Mouse (Mus musculus): Measurements from ENCODE around the gene Myom3. TPM values are rescaled to one million over a fixed set of nuclear protein-coding genes. Genes with fewer than 3 reads are reported as not detected.
A peak's percentile ranks its signal among the peaks of the same experiment; 100 is the strongest.

Gene Myom3
- polyA plus RNA-seq, 1 experiment from 2014 or later = not detected

DNA sequence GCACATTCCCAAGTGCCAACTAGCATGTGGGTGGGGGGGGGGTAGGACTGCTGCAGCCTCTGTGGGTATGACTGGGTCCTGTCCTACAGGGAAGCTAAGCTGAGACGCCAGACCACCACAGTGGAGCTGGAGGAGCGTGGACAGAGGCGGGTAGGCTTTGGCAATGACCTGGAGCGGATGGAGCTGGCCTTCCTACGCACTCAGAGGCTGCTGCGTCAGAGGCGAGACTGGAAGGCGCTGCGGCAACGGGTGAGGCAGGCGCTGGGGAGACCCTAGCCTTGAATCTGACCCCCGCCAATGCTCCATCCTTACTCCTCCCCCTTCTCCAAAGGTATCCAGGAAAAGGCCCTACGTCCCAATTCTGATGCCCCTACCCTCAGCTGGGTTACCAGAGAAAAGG is 5.2 kb downstream of the Myom3 start:
- H3K9me3 ChIP-seq (replicated peaks; ENCODE audit: control insufficient read depth, low read length) = no peaks in the 10 kb centered on the region
- no peaks in the 10 kb centered on the region for H3K36me3 ChIP-seq (ENCODE audit: control insufficient read depth, insufficient read depth, low read length)
- H3K9ac ChIP-seq (ENCODE audit: low read depth, low read length) = no peak overlapping the region
- H3K4me2 ChIP-seq = no peak overlapping the region
- peaks cover 4% of the 10 kb centered on the region; the same call in 1 of the 2 replicates for H3K27me3 ChIP-seq (ENCODE audit: control insufficient read depth, insufficient read depth, low read length)
- H3K4me1 ChIP-seq (ENCODE audit: control insufficient read depth, insufficient read depth, low read length) = peaks cover 3% of the 10 kb centered on the region; the same call in 1 of the 2 replicates
- H3K4me3 ChIP-seq (ENCODE audit: low read depth, low read length) = no peak overlapping the region
- 81% methylated on average over 13 of the region's 13 CpGs for WGBS (ENCODE audit: insufficient replicate concordance)
- no peak for ATAC-seq (replicated peaks; ENCODE audit: insufficient number of reproducible peaks, low FRiP score, low TSS enrichment)
- no peak overlapping the region for H3K27ac ChIP-seq (ENCODE audit: low read depth, low read length)

DNA sequence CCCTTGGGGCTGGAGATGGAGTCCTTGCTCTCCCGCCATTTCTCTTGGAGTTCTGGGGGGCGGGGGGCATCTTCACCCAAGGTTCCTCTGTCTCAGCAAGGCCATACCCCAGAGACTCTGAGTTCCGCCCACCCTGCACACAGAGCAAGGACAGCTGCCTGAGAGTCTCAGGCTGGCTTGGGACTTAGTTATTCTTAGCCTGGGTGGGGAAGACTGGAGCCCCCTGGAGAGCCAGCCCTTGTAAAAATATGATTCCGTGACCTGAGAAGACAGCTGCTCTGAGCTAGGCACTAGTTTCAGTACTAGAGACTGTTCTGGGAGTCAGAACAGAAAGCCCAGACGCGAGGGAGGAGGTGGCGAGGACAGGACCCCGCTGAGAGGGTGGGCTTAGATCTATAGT is 6.2 kb downstream of the Myom3 start:
- Histone ChIP-seq H3K4me2 (no peak overlapping the region), H3K27me3 (ENCODE audit: control insufficient read depth, insufficient read depth, low read length) (peaks cover 2% of the 10 kb centered on the region; the same call in 1 of the 2 replicates), H3K9ac (ENCODE audit: low read depth, low read length) (no peak overlapping the region), H3K4me3 (ENCODE audit: low read depth, low read length) (no peak overlapping the region), H3K9me3 (replicated peaks; ENCODE audit: control insufficient read depth, low read length) (no peaks in the 10 kb centered on the region), H3K27ac (ENCODE audit: low read depth, low read length) (no peak overlapping the region), H3K36me3 (ENCODE audit: control insufficient read depth, insufficient read depth, low read length) (no peaks in the 10 kb centered on the region), H3K4me1 (ENCODE audit: control insufficient read depth, insufficient read depth, low read length) (peaks cover 3% of the 10 kb centered on the region; the same call in 1 of the 2 replicates)
- no peak for ATAC-seq (replicated peaks; ENCODE audit: insufficient number of reproducible peaks, low FRiP score, low TSS enrichment)
- 67% methylated on average over 8 of the region's 8 CpGs for WGBS (ENCODE audit: insufficient replicate concordance)

DNA sequence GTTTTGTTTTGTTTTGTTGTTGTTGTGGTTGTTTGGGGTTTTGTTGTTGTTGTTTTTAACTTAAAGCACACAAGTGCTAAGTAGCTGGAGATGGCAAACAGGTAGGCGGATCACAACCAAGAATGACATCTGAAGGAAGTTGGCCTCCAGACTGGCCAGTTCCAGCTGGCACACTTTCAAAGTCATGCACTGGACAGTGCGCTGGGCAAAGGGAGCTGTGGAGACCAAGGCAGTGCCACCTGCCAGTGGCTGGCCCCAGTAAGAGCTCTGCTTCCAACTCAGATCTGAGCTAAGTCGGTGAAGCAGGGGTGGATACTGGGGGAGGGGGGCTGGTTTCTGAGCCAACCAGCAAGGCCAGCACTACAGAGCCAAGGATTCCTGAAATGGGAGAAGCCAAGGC is 7.5 kb downstream of the Myom3 start:
- H3K36me3 ChIP-seq (ENCODE audit: control insufficient read depth, insufficient read depth, low read length) = no peaks in the 10 kb centered on the region
- no peaks in the 10 kb centered on the region for H3K9me3 ChIP-seq (replicated peaks; ENCODE audit: control insufficient read depth, low read length)
- no peak overlapping the region for H3K9ac ChIP-seq (ENCODE audit: low read depth, low read length)
- H3K4me1 ChIP-seq (ENCODE audit: control insufficient read depth, insufficient read depth, low read length) = peaks cover 9% of the 10 kb centered on the region
- H3K4me3 ChIP-seq (ENCODE audit: low read depth, low read length) = no peak overlapping the region
- no peaks in the 10 kb centered on the region for H3K27me3 ChIP-seq (ENCODE audit: control insufficient read depth, insufficient read depth, low read length)
- no peak overlapping the region for H3K27ac ChIP-seq (ENCODE audit: low read depth, low read length)
- no peak overlapping the region for H3K4me2 ChIP-seq
- WGBS (ENCODE audit: insufficient replicate concordance) = 73% methylated on average over 3 of the region's 3 CpGs
- no peak for ATAC-seq (replicated peaks; ENCODE audit: insufficient number of reproducible peaks, low FRiP score, low TSS enrichment)

- Histone ChIP-seq H3K4me3 (ENCODE audit: low read depth, low read length) (no peak overlapping the region), H3K9ac (ENCODE audit: low read depth, low read length) (no peak overlapping the region), H3K27me3 (ENCODE audit: control insufficient read depth, insufficient read depth, low read length) (no peaks in the 10 kb centered on the region), H3K27ac (ENCODE audit: low read depth, low read length) (no peak overlapping the region), H3K36me3 (ENCODE audit: control insufficient read depth, insufficient read depth, low read length) (no peaks in the 10 kb centered on the region), H3K4me1 (ENCODE audit: control insufficient read depth, insufficient read depth, low read length) (peaks cover 19% of the 10 kb centered on the region), H3K4me2 (no peak overlapping the region), H3K9me3 (replicated peaks; ENCODE audit: control insufficient read depth, low read length) (no peaks in the 10 kb centered on the region)
- 55% methylated on average over 14 of the region's 14 CpGs for WGBS (ENCODE audit: insufficient replicate concordance)
- no peak for ATAC-seq (replicated peaks; ENCODE audit: insufficient number of reproducible peaks, low FRiP score, low TSS enrichment)
Observed at GRCm38 (mm10) chr4:135768572-135769526, 9.3 kb downstream of the Myom3 start.

GRCm38 (mm10) chr4:135770611-135771305 is 11.2 kb downstream of the Myom3 start:
- WGBS (ENCODE audit: insufficient replicate concordance) = 81% methylated on average over 18 of the region's 18 CpGs
- Histone ChIP-seq H3K4me1 (ENCODE audit: control insufficient read depth, insufficient read depth, low read length) (peaks cover 24% of the 10 kb centered on the region), H3K27ac (ENCODE audit: low read depth, low read length) (no peak overlapping the region), H3K9ac (ENCODE audit: low read depth, low read length) (no peak overlapping the region), H3K9me3 (replicated peaks; ENCODE audit: control insufficient read depth, low read length) (no peaks in the 10 kb centered on the region), H3K36me3 (ENCODE audit: control insufficient read depth, insufficient read depth, low read length) (no peaks in the 10 kb centered on the region), H3K4me3 (ENCODE audit: low read depth, low read length) (no peak overlapping the region), H3K27me3 (ENCODE audit: control insufficient read depth, insufficient read depth, low read length) (peaks cover 2% of the 10 kb centered on the region; the same call in 1 of the 2 replicates), H3K4me2 (no peak overlapping the region)
- no peak for ATAC-seq (replicated peaks; ENCODE audit: insufficient number of reproducible peaks, low FRiP score, low TSS enrichment)

DNA sequence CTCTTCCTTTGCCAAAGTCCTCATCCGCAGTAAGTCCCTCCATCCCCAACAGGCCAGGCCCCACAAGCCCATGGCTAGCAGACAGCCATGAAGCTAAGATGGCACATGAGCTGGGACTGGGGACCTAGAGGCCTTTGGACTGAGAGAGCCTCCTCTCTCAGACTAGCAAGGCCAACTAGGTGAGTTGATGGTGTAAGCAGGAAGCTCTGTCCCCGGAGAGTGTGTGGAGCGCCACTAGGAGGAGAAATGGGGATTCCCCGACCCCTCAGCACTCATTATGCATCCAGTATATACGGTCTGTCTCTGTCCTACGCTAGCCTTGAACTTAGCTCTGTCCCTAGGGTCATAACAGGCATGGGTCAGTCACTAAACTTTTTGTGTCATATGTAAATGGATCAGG is 12.1 kb downstream of the Myom3 start:
- H3K9ac ChIP-seq (ENCODE audit: low read depth, low read length) = no peak overlapping the region
- no peaks in the 10 kb centered on the region for H3K9me3 ChIP-seq (replicated peaks; ENCODE audit: control insufficient read depth, low read length)
- H3K36me3 ChIP-seq (ENCODE audit: control insufficient read depth, insufficient read depth, low read length) = no peaks in the 10 kb centered on the region
- peaks cover 24% of the 10 kb centered on the region for H3K4me1 ChIP-seq (ENCODE audit: control insufficient read depth, insufficient read depth, low read length)
- peaks cover 3% of the 10 kb centered on the region; the same call in 1 of the 2 replicates for H3K27me3 ChIP-seq (ENCODE audit: control insufficient read depth, insufficient read depth, low read length)
- H3K4me2 ChIP-seq = no peak overlapping the region
- no peak overlapping the region for H3K4me3 ChIP-seq (ENCODE audit: low read depth, low read length)
- 75% methylated on average over 6 of the region's 6 CpGs for WGBS (ENCODE audit: insufficient replicate concordance)
- no peak for ATAC-seq (replicated peaks; ENCODE audit: insufficient number of reproducible peaks, low FRiP score, low TSS enrichment)
- 0 out of 2 replicates have a peak overlapping the region, but pooled peaks have one; percentile 65 for H3K27ac ChIP-seq (ENCODE audit: low read depth, low read length)

- Histone ChIP-seq H3K9me3 (replicated peaks; ENCODE audit: control insufficient read depth, low read length) (no peaks in the 10 kb centered on the region), H3K4me1 (ENCODE audit: control insufficient read depth, insufficient read depth, low read length) (peaks cover 24% of the 10 kb centered on the region), H3K27me3 (ENCODE audit: control insufficient read depth, insufficient read depth, low read length) (peaks cover 3% of the 10 kb centered on the region; the same call in 1 of the 2 replicates), H3K9ac (ENCODE audit: low read depth, low read length) (no peak overlapping the region), H3K36me3 (ENCODE audit: control insufficient read depth, insufficient read depth, low read length) (no peaks in the 10 kb centered on the region), H3K4me2 (no peak overlapping the region), H3K27ac (ENCODE audit: low read depth, low read length) (peak overlapping the region; percentile 65), H3K4me3 (ENCODE audit: low read depth, low read length) (no peak overlapping the region)
- ATAC-seq (replicated peaks; ENCODE audit: insufficient number of reproducible peaks, low FRiP score, low TSS enrichment) = peak; percentile 43; the same call in 1 of the 2 replicates
- WGBS (ENCODE audit: insufficient replicate concordance) = 43% methylated on average over 4 of the region's 4 CpGs
Observed at GRCm38 (mm10) chr4:135772671-135773070, 13.2 kb downstream of the Myom3 start.

DNA sequence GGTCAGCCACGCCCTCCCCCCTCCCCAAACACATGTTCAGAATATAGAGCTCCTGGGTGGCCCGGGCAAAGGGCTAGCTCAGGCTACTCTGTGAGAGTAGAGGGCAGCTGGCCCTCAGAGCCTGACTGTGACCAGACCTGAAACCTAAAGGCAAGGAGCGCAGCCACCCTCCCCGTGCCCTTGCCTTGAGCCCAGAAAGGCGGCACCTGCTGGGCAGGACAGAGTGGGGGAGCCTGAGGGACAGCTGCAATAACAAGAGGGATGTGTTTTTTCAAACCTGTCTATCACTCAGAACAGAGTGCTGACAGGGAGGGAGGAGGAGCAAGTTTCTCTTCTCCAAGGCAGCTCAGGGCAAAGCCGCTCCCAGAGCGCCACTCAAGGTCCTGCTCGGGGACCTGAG is 15.0 kb downstream of the Myom3 start:
- WGBS (ENCODE audit: insufficient replicate concordance) = 35% methylated on average over 8 of the region's 8 CpGs
- Histone ChIP-seq H3K27ac (ENCODE audit: low read depth, low read length) (no peak overlapping the region), H3K4me1 (ENCODE audit: control insufficient read depth, insufficient read depth, low read length) (peaks cover 21% of the 10 kb centered on the region), H3K9me3 (replicated peaks; ENCODE audit: control insufficient read depth, low read length) (no peaks in the 10 kb centered on the region), H3K36me3 (ENCODE audit: control insufficient read depth, insufficient read depth, low read length) (no peaks in the 10 kb centered on the region), H3K9ac (ENCODE audit: low read depth, low read length) (no peak overlapping the region), H3K4me3 (ENCODE audit: low read depth, low read length) (no peak overlapping the region), H3K4me2 (no peak overlapping the region), H3K27me3 (ENCODE audit: control insufficient read depth, insufficient read depth, low read length) (peaks cover 3% of the 10 kb centered on the region; the same call in 1 of the 2 replicates)
- no peak for ATAC-seq (replicated peaks; ENCODE audit: insufficient number of reproducible peaks, low FRiP score, low TSS enrichment)
